Mouse (Mus musculus) C3H10T1/2 (cell line): ENCODE results near the gene Syn1. TPM values are rescaled to one million over a fixed set of nuclear protein-coding genes. Genes with fewer than 3 reads are reported as not detected.

Experiments used
- polyA plus RNA-seq, 2 experiments: library from polyadenylated mRNA; unstranded; fragments of >200 nt; fragmentation: generic; extraction: Trizol; gene quantifications; one replicate each; pipeline ENCODE4 v1.2.1; 2012; ENCODE audit warnings: missing spikeins in 2 of 2

The Syn1 gene
- polyA plus RNA-seq: under 1 TPM; 0.41 to 0.49 TPM

DNA sequence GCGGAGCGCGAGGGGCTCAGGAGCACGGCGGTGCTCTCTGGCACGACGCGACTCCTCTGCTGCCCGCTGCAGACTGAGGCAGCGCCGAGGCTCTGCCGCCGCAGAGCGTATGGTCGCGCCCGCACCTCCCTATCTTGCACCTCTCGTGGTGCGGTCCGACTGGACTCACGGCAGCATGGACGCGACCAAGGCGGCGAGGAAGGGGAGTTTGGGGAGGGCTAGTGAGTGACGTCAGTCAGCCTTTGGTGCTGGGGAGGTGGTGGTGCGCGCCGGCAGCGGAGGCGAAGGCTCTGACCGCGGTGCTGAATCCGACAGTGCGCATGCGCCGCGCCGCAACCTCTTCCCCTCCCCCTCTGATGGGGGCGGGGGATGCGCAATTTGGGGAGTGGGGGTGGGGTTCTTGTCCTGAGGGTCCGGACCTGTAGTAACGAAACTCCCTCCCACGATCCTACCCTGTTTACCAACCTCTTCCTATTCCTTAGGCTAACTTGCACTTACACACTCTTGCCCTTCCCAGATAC lies at the start of gene Syn1:
TSS of gene Syn1 (minus strand) at position 161 of the 521 bp plus-strand sequence.

GRCm38 (mm10) chrX:20961477-20962378 lies 40.9 kb upstream of the Syn1 start, which contains the start of gene Uxt:
Gene Uxt, minus strand, starts transcription at chrX:20962017.

DNA sequence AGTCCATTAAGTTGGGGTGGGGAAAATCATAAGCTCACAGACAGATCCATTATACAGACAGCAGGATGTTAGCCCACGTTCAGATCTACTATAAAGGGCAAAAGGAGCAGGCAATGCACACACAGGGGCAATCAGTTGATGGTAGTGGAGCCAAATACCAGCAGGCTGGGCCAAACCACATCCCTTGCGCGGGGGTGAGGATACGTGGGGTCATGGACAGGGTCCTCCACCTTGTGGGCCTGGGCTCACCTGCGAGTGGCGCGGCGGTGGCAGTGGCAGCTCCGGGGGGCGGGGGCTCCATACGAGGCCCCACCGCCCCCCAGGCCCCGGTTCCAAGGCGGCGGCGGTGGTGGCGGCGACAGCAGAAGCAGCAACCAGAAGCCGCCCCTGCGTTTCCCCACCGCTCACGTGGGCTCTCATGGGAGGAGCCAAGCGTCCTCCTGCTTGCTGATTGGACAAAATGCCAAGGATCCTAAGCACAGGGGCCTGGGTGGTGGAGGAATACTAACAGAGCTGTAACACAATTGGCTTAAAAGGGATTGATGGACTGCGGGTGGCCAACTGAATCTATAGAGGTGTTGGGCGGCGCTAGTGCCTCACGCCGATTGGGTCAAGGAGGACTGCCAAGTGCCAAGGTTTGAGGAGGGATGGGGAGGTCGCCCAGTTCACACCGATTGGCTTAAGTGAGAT lies 29.5 kb upstream of the Syn1 start, which contains the start of gene Elk1:
TSS of gene Elk1 (minus strand) at position 418 of the 690 bp plus-strand sequence.

DNA sequence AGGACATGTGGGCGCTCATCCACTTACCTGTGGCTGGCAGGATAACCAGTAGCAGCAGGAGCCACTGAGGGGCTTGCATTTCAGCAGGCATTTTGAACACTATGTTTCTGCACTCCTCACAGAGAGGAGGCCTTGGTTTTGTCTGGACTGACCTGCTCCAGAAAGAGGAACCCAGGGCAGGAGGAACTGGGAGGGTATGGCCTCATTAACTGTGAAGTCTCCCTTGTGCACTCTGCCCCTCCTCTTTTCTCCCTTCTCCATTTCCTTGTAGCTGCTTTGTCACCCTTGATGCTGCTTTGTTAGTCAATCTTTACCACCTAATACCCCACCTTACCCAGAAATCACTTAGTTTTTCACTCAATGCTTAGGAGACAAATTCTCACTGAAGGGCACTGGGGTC lies 10.6 kb upstream of the Syn1 start, which contains the start of gene Cfp:
TSS of gene Cfp (minus strand) at position 192 of the 400 bp plus-strand sequence.

DNA sequence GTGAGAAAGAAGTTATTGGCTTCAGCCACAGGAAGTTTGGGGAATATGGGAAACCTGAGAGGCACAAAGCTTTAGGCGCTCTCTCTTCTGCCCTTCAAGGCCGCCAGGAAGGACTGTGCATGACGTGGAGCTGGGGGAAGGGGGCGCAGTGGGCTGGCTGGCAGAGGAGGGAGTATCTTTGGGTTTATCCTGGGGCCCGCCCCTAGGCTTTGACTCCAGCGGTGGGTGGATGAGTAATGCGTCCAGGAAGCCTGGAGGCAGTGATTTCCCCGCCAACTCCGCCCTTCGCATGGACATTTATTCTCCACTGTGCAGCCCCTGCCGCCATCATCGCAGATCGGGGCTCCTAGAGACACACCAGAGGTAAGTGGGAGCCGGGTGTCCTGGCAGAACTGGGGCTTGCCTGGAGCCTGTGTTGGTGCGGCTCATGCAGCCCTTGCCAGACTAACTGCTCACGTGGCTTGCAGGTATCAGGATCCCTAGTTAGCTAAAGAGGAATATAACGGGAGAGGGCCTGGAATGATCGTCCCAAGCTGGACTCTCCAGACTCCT lies 50.8 kb downstream of the Syn1 start, which contains the start of gene Timp1:
TSS of gene Timp1 (plus strand) at position 205 of the 552 bp plus-strand sequence.

Other genes with a start within 250 kb of the Syn1 start
- 100 to 1,000 TPM in 1 of 2 experiments, 10 to 100 TPM in 1; 82.0 to 124 TPM for gene Cdk16, start 233.1 kb downstream of the Syn1 start, polyA plus RNA-seq
- gene Usp11, start 217.1 kb downstream of the Syn1 start, polyA plus RNA-seq: 10 to 100 TPM in 1 of 2 experiments, 1 to 10 TPM in 1; 2.1 to 15.4 TPM
- 10 to 100 TPM; 31.8 to 57.9 TPM for gene Araf, start 123.2 kb downstream of the Syn1 start, polyA plus RNA-seq
- gene Timp1, start 50.8 kb downstream of the Syn1 start, polyA plus RNA-seq: 100 to 1,000 TPM; 144 to 781 TPM
- gene Cfp, start 10.6 kb upstream of the Syn1 start, polyA plus RNA-seq: 1 to 10 TPM in 1 of 2 experiments, under 1 TPM in 1; 0.35 to 4.6 TPM
- 10 to 100 TPM in 1 of 2 experiments, 1 to 10 TPM in 1; 8.4 to 17.1 TPM for gene Elk1, start 29.6 kb upstream of the Syn1 start, polyA plus RNA-seq
- gene Uxt, start 41.0 kb upstream of the Syn1 start, polyA plus RNA-seq: 10 to 100 TPM; 35.9 to 57.6 TPM
- under 1 TPM; 0.05 to 0.93 TPM for gene Zfp182, start 141.3 kb upstream of the Syn1 start, polyA plus RNA-seq
- gene Spaca5, start 147.4 kb upstream of the Syn1 start, polyA plus RNA-seq: not detected
- gene Zfp300, start 168.5 kb upstream of the Syn1 start, polyA plus RNA-seq: under 1 TPM; 0.02 to 0.20 TPM
- not detected for gene Ssxa1, start 194.8 kb upstream of the Syn1 start, polyA plus RNA-seq